26 mouse cellular contexts compared by ENCODE assay signal in genomic region chr1:23754340-23754739, GRCm38 (mm10). TPM values are rescaled to one million over a fixed set of nuclear protein-coding genes. Genes with fewer than 3 reads are reported as not detected.
A peak's percentile ranks its signal among the peaks of the same experiment; 100 is the strongest.
DNase-seq lines count a peak whose midpoint lies in the region; ATAC-seq and TF ChIP-seq lines count a peak whose summit lies in the region.
"Had no signal": no experiment of that assay in that cellular context is flagged by ENCODE, and none has a peak within 500 bp of the region (broad histone marks: within the 10 kb centered on the region; RNA-seq: fewer than 3 reads in every experiment).

No protein-coding gene starts in this region.

- H3K4me1 ChIP-seq in kidney, embryonic 14.5 days (ENCODE audit: control insufficient read depth, insufficient read depth, low read length) = no peaks in the 10 kb centered on the region
- H3K4me1 ChIP-seq in midbrain, postnatal 0 days (ENCODE audit: insufficient read depth, low read length) = no peaks in the 10 kb centered on the region
- H3K4me1 ChIP-seq: forebrain, embryonic 15.5 days; heart, embryonic 10.5 days; heart, embryonic 13.5 days; hindbrain, embryonic 12.5 days; hindbrain, embryonic 15.5 days had no signal

- DNase-seq in kidney, adult 11 months = peak; percentile 51
- no peak for DNase-seq in kidney, postnatal 10 days
- DNase-seq in kidney, adult 9 months = peak; percentile 83
- peak; percentile 21 for DNase-seq in kidney, postnatal 14 days
- no peak for DNase-seq in midbrain, postnatal 0 days (ENCODE audit: low spot score)
- DNase-seq: adrenal gland, postnatal 10 days; adrenal gland, postnatal 36 days; B cell, adult 2 months; cerebellum, adult 18-20 months; cerebellum, adult 9-10 months; cerebellum, postnatal 14 days; gastrocnemius, postnatal 25 days; heart, adult 2 months; heart, postnatal 14 days had no signal

- no peaks in the 10 kb centered on the region for H3K9me3 ChIP-seq in kidney, embryonic 14.5 days (ENCODE audit: control insufficient read depth, low read length)
- no peaks in the 10 kb centered on the region for H3K9me3 ChIP-seq in midbrain, postnatal 0 days (ENCODE audit: low read length)
- H3K9me3 ChIP-seq: forebrain, embryonic 15.5 days; G1E; heart, embryonic 10.5 days; heart, embryonic 13.5 days; hindbrain, embryonic 12.5 days; hindbrain, embryonic 15.5 days had no signal

- ATAC-seq in kidney, embryonic 14.5 days (ENCODE audit: low FRiP score, low TSS enrichment) = no peak
- ATAC-seq in erythroid progenitor cell, adult 5-6 weeks (replicated peaks; ENCODE audit: low FRiP score, poor library complexity, severe bottlenecking) = no peak
- no peak for ATAC-seq in midbrain, postnatal 0 days (ENCODE audit: low FRiP score)
- ATAC-seq: forebrain, embryonic 15.5 days; Patski had no signal

- H3K9ac ChIP-seq in kidney, embryonic 14.5 days (ENCODE audit: low read depth, low read length) = no peak overlapping the region
- no peak overlapping the region for H3K9ac ChIP-seq in midbrain, postnatal 0 days (replicated peaks; ENCODE audit: low read length, poor library complexity, severe bottlenecking)
- H3K9ac ChIP-seq: forebrain, embryonic 15.5 days; heart, embryonic 13.5 days; hindbrain, embryonic 12.5 days; hindbrain, embryonic 15.5 days had no signal

- H3K4me2 ChIP-seq in kidney, embryonic 14.5 days (replicated peaks; ENCODE audit: low read depth, low read length) = no peak overlapping the region
- H3K4me2 ChIP-seq in midbrain, postnatal 0 days (ENCODE audit: low read depth, low read length, poor library complexity, severe bottlenecking) = no peak overlapping the region
- H3K4me2 ChIP-seq: forebrain, embryonic 15.5 days; heart, embryonic 13.5 days; hindbrain, embryonic 12.5 days; hindbrain, embryonic 15.5 days had no signal

- H3K27me3 ChIP-seq in kidney, embryonic 14.5 days (ENCODE audit: control insufficient read depth, insufficient read depth, low read length) = peaks cover 3% of the 10 kb centered on the region
- H3K27me3 ChIP-seq in midbrain, postnatal 0 days (ENCODE audit: insufficient read depth, low read length) = no peaks in the 10 kb centered on the region
- H3K27me3 ChIP-seq: CH12.LX; forebrain, embryonic 15.5 days had no signal

- no peaks in the 10 kb centered on the region for H3K36me3 ChIP-seq in kidney, embryonic 14.5 days (ENCODE audit: control insufficient read depth, insufficient read depth, low read length)
- H3K36me3 ChIP-seq in midbrain, postnatal 0 days (ENCODE audit: insufficient read depth, low read length) = no peaks in the 10 kb centered on the region
- H3K36me3 ChIP-seq: forebrain, embryonic 15.5 days; G1E; heart, embryonic 10.5 days; heart, embryonic 13.5 days; hindbrain, embryonic 12.5 days; hindbrain, embryonic 15.5 days had no signal

- no peak overlapping the region for H3K27ac ChIP-seq in kidney, embryonic 14.5 days (ENCODE audit: low read depth, low read length)
- no peak overlapping the region for H3K27ac ChIP-seq in midbrain, postnatal 0 days (ENCODE audit: low read depth, low read length)
- H3K27ac ChIP-seq: forebrain, embryonic 15.5 days; heart, adult 2 months; heart, embryonic 10.5 days; heart, embryonic 13.5 days; hindbrain, embryonic 12.5 days; hindbrain, embryonic 15.5 days had no signal

- TF ChIP-seq CTCF in midbrain, postnatal 0 days (IDR thresholded peaks at IDR 0.05) = no peak

- no peak overlapping the region for H3K4me3 ChIP-seq in kidney, embryonic 14.5 days (ENCODE audit: low read length)
- no peak overlapping the region for H3K4me3 ChIP-seq in midbrain, postnatal 0 days (ENCODE audit: low read depth, low read length)
- H3K4me3 ChIP-seq: forebrain, embryonic 15.5 days; heart, adult 2 months; heart, embryonic 10.5 days; heart, embryonic 13.5 days; hindbrain, embryonic 12.5 days; hindbrain, embryonic 15.5 days had no signal

- WGBS in kidney, embryonic 14.5 days = 74% methylated on average over 1 of the region's 1 CpGs
- 67% methylated on average over 1 of the region's 1 CpGs for WGBS in midbrain, postnatal 0 days

RNA-seq across cellular contexts. Expression of gene B3gat2, which starts 7.2 kb away (rescaled TPM):
- polyA plus RNA-seq in kidney, embryonic 14.5 days (2014; fragmentation: Nextera tagmentation; extraction: Ambion mirVana) = 2.9 and 5.0 TPM in 2 replicates
- not detected in 2 replicates for total RNA-seq in erythroid progenitor cell, adult 5-6 weeks (2015; ENCODE audit: low replicate concordance)
- total RNA-seq in erythroid progenitor cell, adult 5-6 weeks (2017; ENCODE audit: low replicate concordance) = 0.15 and 4.6 TPM in 2 replicates
- 31.2 TPM in 2 replicates for total RNA-seq in midbrain, postnatal 0 days (2014; rRNA removed)
- polyA plus RNA-seq in midbrain, postnatal 0 days (2015; fragmentation: Nextera tagmentation; extraction: Ambion mirVana) = 13.9 and 15.0 TPM in 2 replicates
- total RNA-seq: adrenal gland, postnatal 10 days; adrenal gland, postnatal 36 days; gastrocnemius, adult 8-10 months; gastrocnemius, postnatal 25 days; heart, adult 2 months; heart, postnatal 14 days; hematopoietic stem cell, adult 5-6 weeks had no signal
- polyA plus RNA-seq: heart, adult 2 months had no signal

Comparison
In these comparisons a context has a peak if more than half of its experiments do, and no peak if none do; other contexts are left out.
1. DNase-seq: peak in kidney, adult 11 months (single experiment), kidney, adult 9 months (single experiment) and kidney, postnatal 14 days (single experiment); none in kidney, postnatal 10 days (single experiment) and midbrain, postnatal 0 days (single experiment).